Mouse (Mus musculus) cerebellum, adult (tissue): ENCODE measurements around the gene Cradd.

Experiments used
- ATAC-seq: cut with Nextera tagmentation; 2 replicates; pipeline ENCODE4 v1.9.2; 2017; ENCODE audit warnings: mild to moderate bottlenecking, moderate library complexity, mixed read lengths; ENCODE audit not compliant: insufficient number of reproducible peaks, low FRiP score, low TSS enrichment

Gene Cradd

DNA sequence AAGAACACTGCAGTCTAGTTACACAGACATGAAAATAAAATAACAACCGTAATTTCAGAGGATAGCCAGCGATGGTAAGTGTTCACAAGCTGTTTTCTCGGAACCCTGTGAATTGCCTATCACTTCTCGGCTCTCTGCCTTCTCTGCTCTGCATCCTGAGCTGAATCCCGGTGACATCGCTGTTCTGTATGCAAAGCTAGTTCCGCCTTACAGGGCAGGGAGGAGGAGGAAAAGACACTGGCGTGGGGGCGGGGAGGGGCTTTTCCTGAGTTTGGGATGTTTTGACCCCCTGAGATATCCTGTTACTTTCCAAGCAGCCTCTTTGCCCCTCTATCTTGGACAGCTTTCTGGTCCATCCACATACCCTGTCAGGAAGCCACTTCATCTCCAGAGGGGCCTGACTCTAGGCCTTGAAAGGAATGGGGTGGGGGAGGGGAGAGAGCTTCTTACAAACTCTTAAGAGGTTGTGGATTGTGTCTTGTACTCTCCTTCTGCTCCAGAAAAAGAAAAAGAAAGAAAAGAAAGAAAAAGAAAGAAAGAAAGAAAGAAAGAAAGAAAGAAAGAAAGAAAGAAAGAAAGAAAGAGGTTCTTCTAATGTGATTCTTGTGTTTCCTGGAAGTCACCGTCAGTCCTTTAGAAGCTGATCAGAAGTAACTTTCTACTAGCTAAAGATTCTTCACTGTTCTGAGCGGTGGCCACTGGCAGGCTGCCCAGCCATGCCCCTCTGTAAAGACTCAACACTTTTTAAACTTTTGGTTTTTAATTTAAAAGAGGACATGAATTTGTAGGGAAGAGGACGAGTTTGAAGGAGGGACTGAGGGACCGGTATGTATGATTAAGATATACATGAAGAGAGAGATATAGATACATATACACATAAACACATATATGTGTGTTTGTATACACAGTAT is 14.3 kb downstream of the Cradd start:
- no peak for ATAC-seq

DNA sequence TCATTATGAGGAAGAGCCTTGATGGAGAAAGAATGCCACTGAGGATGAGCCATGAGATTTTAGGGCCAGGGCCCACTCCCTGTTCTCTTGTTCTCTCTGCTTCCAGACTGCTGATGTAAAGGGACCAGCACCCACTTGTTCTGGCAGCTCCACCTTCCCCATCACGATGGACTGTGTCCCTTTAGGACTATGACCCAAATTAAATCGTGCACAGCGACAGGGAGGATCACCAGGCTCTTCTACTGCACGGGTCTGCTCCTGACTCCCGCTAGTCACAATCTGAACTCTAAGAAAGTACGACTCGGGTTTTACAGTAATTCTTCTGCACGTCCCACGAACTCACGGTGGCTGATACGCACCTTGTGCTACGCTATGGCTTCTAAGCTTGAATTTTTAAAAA is 14.9 kb downstream of the Cradd start:
- ATAC-seq: no peak

DNA sequence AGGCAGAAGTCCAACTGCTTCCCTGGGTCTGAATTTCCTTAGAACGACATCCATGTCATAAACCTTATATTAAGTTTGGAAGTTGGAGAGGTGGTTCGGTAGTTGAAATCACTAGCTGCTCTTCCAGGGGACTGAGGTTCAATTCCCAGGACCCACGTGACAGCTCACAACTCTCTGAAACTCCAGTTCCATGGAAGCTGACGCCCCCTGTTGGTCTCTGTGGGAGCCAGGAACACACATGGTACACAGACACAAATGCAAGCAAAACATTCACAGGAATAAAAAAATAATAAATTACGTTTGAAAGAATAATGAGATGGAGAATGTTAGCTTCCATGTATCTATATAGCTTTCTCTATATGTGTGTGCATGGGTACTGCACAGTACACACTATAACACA is 16.0 kb downstream of the Cradd start:
- no peak for ATAC-seq

GRCm38 (mm10) chr10:95306824-95307552 is 16.9 kb downstream of the Cradd start:
- ATAC-seq: no peak

DNA sequence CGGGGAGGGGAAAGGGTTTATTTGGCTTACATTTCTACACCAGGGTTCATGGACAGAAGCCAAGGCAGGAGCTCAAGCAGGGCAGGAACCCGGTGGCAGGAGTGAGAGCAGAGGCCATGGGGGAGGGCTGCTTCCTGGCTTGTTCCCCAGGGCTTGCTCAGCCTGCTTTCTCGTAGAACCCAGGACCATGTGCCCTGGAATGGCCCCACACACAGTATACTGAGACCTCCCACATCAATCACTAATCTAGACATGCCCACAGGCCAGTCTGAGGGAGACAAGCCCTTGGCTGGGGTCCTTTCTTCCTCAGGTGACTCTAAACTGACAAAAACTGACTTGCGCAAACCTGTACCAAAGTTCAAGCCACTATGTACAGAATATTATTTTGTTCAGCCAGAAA is 19.7 kb downstream of the Cradd start:
- ATAC-seq: no peak

DNA sequence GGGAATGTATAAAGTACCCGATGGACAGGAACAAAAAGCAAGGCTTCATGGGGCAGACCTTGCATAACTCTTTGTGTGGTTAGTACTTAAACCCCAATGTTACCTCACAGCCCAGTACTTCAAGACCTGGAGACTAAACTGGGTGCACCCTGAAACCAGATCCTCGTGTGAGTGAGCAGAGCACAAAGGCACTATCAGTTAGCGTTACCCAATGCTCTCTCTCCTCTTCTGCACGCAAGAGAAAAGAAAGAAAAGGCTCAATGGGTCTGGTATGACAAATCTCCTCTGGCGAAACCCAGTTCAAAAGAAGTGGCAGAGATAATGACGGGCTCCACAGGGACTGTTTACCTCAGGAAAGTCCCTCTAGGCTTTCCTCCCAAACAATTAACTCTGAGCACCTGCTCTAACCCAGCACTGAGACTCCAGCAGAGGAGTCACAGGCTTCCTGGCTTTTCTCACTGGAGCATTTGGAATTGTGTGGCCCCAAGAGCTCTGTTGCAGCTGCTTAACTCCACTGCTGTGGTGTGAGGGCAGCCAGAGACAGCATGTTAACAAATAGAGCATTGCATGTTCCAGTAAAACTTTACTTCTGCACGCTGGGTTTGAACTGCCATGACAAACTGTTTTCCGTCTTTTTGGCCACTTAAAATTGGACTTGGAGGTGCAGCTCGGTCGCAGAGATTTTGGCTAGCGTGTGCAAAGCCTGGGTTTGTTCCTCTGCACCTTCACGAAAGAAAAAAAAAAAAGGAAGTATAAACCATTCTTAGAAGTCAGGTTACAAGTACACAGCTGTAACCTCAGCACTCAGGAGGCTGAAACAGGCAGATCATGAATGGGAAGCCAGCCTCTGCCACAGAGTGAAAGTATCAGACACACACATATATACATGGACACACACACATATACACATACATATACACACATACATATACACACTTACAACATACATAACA is 21.4 kb downstream of the Cradd start:
- no peak for ATAC-seq

- ATAC-seq: no peak
Observed at GRCm38 (mm10) chr10:95300178-95300793, 23.6 kb downstream of the Cradd start.

- no peak for ATAC-seq
Observed at GRCm38 (mm10) chr10:95299808-95300133, 24.2 kb downstream of the Cradd start.

GRCm38 (mm10) chr10:95299010-95299807 is 24.7 kb downstream of the Cradd start:
- no peak for ATAC-seq

DNA sequence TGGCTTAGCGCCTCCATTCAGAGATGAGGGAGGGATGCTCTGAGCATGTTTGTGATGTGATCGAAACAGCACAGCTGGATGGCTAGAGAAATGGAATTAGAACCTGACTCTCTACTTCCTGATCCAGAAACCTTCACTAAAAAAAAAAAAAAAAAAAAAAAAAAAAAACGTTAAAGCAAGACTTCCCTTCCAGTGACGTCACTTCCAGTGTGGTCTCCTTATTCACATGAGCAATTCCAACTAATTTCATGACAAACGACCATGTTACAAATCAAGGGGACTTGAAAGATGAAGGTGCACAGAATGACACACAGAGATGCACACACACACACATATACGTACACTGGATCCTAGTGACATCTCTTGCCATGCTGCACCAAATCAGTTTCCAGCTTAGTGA is 25.4 kb downstream of the Cradd start:
- ATAC-seq: no peak

- no peak for ATAC-seq
Observed at GRCm38 (mm10) chr10:95297690-95298104, 26.2 kb downstream of the Cradd start.

DNA sequence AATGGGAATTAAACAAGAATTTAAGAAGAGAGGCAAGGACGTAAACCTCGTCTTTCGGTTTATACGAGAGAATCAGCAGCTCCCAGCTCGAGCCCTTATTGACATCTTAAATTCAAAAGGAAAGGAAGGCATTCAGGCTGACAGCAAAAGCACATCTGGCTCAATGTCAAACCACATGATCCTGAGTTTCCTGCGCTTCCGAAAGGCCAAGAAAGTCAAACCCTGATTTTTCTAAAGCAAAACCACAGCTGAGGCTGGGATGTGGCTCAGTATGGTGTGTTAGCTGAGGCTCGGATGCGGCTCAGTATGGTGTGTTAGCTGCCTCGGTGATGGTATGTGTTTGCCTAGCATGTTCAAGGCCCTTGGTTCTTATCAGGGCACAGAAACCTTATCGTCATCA is 26.9 kb downstream of the Cradd start:
- ATAC-seq: no peak

DNA sequence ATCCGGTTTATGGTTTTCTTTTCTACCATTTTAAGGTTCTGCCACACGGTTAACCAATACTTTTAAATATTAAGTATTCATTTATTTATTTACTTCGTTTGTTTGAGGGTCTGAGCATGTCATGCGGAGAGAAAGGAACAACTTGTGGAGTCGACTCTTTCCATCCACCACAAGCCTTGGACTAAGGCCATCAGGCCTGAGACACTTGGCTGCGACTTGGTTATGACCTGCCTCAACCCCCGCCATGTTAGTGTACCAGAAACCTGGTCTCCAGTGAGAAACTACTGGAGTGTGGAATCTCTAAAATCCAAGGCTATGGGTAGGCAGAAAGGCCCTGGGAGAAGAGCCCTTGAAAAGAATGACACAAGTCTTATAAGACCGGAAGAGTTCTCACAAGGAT is 30.7 kb downstream of the Cradd start:
- ATAC-seq: no peak

DNA sequence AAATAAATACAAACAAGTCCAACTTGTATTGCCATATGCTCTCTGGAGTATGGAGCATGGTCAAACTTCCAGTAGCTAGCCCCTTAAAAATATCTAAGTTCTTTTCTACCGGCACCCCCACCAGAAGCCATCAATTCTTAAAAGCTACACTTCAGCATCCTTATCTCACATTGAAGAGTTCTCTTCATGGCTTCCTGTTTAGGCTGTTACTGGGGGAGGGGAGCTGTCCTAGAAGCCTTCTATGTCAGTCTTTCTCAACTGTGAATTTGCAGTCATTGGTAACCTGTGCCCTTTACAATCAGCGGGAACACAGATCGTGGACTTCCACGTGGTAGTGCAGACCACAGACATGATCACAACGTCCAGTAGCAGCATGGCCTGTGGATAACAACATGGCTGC is 31.7 kb downstream of the Cradd start:
- no peak for ATAC-seq

- ATAC-seq: no peak
Observed at GRCm38 (mm10) chr10:95291133-95291876, 32.6 kb downstream of the Cradd start.

DNA sequence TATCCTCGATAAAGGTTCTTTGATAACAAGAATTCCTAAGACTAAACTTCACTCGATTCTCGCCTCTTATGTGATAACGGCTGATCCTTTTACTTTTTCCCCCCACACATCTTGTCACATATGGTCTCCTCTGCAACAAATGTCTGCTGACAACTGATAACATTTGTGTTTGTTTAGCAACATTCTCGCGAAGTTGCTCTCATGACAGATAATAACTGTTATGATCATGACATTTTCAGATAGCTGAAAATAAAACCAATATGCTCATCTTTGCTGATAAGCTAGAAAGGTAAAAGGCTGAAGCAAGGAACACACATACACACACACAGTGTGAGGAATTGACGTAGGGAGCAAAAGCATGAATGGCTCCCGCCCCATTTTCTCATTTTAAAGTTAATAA is 34.1 kb downstream of the Cradd start:
- no peak for ATAC-seq

GRCm38 (mm10) chr10:95288206-95288605 is 35.7 kb downstream of the Cradd start:
- no peak for ATAC-seq

DNA sequence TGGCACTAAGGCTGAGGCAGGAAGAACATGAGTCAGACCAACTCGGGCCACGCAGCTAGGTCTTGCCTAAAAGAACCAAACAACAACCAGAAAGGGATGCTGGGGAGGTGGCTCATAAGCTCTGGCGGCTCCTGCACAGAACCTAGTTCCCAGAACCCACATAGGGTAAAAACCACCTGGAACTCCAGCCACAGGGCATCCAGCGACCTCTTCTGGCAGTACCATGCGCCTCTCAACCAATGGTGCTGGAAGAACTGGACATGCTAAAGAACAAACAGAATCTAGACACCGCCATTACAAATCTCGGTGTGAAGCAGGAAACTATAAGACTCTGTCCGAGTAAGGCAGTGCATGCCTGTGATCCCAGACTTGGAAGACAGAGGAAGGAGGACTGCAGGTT is 36.6 kb downstream of the Cradd start:
- ATAC-seq: no peak

- no peak for ATAC-seq
Observed at GRCm38 (mm10) chr10:95283434-95283833, 40.5 kb downstream of the Cradd start.
